Mouse (Mus musculus) adrenal gland, postnatal 14 days (tissue): ENCODE data around the gene Litaf. TPM values are rescaled to one million over a fixed set of nuclear protein-coding genes. Genes with fewer than 3 reads are reported as not detected.
A peak's percentile ranks its signal among the peaks of the same experiment; 100 is the strongest.

ENCODE experiments used
- DNase-seq: peaks from one replicate; pipeline ENCODE4 v3.0.0; 2021; ENCODE audit warnings: mixed read lengths
- total RNA-seq: library from RNA; stranded (reverse); gene quantifications from 2 replicates; pipeline ENCODE4 v1.2.3, GENCODE M21; 2021

The Litaf gene
- total RNA-seq, 1 experiment from 2014 or later: 47.5 TPM

DNA sequence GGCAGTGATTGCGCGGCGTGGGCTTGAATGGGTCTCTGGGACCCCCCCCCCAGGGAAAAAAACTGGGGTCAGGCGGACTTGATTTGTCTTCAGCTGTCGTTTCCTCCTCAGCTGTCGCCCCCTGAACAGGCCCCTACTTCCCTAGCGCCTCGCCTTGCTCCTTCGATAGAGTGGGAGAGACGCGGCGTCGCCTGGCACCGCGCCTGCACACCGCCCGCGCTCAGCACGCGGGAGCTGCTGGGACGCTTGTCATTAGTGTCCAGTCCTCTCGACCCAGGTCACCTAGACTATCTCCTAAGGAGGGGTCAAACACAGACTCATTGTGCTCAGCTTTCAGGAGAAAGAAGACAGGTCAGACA, 855 bp upstream of the Litaf start:
- DNase-seq: peak; percentile 68

- DNase-seq: no peak
Measured at GRCm38 (mm10) chr16:11065431-11065830, 526 bp downstream of the Litaf start.

DNA sequence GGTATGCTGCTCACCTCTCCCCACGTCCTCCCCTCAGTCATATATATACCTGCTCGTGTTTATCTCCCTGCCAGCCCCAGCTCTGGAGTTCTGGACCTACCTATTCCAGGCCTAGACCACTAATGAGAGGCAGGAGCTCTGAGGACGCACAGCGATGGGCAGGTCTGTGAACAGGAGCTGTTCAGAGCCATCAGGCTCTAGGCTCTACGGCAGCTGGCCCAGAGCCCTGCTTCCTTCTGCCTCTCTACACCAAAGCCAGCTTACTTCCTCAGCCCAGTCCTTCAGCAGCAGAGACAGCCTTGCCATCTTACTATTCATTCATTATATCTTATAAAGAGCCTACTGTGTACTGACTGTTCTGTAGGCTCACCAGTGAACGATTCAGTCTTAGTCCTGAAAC, 1.2 kb downstream of the Litaf start:
- no peak for DNase-seq

DNA sequence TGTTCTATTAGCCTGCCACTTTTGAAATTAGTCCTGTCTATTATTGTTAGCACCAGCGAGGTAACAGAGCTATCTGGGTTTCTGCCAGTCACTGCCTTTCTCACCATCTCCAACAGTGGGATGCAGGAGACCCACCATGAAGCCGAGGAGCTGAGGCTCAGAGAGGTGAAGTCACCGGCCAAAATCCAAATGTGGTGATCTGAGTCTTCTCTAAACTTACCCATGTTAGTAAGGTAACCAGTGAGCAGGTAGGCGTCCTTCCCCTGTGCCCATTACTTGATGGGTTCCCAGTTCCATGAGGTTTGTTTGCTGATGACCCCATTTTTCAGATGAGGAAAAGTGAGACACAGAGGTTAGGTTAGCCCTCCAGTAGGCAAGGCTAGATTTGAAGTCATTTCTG, 1.6 kb downstream of the Litaf start:
- DNase-seq: no peak

DNA sequence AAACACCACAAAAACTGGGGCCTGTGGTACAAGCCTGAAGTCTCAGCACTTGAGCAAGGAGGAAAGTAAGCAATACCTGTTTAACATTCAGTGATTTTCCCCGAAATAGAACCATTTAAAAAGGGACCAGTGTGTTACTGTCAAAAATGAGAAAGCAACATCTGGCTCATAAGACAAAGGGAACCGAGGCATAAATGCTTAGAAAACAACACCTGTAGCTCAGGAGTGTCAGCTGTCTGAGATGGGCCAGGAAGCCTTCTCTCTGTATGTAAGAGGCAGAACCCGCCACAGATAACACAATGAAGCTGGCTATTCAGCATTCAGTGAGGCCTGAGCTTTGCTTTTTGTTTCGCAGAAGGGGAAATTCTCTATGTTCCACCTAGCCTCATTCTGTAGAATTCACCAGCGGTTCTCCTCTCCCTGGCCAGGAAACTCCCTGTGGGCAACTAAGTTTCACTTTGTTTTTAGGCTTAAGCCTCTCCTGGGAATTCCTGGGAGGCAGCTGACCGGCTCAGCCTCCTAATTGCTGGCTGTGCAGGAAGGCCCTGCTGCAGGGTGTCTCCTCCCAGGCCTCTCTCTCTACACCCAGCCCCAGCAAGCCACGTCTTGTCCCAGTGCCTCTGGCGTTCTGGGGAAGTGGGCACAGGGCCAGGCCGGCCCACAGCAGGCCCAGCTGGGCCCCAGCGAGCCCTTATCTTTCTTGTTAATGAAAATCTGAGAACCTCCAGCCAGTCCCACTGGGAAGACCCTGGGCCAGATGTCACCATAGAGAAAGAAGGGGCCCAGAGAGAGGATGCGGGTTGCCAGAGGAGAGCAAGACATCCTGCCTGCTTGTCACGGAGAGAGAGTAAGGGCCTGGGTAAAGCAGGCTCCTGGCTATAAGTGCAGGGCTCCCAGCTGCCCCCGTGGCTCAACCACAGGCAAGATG, 2.9 kb downstream of the Litaf start:
- DNase-seq: peak; percentile 89

- no peak for DNase-seq
Measured at GRCm38 (mm10) chr16:11060645-11061044, 5.3 kb downstream of the Litaf start, which contains the start of gene Snn. Snn (plus strand) TSS chr16:11060945.

DNA sequence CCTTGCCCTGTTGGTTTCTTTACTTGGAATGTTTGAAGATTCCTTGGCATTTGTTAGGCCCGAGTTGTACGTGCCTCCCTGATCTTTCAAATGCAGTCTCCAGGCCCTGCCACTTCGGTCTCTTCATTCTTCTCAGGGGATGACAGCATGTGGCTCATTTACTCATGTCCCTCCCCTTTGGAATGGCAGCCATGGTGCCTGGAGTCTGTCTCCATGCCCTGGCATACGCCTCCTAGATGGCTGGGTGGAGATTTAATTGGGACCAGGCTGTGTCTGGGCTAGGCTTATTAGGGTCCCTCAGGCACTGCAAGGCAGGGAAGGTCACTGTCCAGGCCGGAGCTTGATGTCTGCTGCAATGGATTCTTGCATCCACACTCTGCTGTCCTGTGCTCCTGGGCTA, 10.0 kb downstream of the Litaf start:
- no peak for DNase-seq

DNA sequence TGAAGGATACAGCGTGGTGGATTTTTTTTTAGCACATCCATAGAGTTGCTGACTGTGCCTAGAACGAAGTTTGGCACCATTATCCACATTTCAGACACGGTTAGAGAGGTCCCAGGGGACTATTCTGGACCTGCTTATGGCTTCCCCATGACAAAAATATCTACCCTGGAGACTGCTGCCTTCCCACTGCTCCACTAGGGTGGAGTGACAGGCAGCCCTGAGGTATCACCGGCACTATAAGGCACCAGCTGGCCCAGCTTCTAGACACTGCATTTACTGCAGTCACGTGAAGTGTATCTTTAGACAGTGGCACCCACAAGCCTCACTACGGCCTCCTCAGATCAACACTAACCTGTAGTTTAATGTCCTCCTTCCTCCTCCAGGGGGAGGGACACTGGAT, 11.1 kb downstream of the Litaf start:
- no peak for DNase-seq

DNA sequence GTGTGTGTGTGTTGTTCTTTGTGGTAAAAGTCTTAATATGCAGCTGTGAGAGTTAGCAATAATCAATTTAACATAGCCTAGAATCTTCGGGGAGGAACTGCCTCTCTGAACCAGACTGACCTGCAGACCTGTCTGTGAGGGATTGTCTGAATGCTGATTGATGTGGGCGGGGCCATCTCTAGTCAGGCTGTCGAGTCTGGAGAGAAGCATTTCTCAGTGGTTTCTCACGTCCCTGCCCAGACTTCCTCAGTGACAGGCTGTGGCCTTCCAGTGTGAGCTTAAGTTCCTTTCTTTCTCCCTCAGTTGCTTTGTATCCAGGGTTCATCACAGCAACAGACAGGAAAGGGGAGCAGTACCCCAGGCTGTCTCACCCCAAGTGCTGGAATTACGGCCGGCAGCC, 11.5 kb downstream of the Litaf start:
- DNase-seq: no peak

GRCm38 (mm10) chr16:11051134-11051533, 14.8 kb downstream of the Litaf start:
- DNase-seq: no peak

GRCm38 (mm10) chr16:11050226-11050625, 15.7 kb downstream of the Litaf start:
- DNase-seq: no peak

DNA sequence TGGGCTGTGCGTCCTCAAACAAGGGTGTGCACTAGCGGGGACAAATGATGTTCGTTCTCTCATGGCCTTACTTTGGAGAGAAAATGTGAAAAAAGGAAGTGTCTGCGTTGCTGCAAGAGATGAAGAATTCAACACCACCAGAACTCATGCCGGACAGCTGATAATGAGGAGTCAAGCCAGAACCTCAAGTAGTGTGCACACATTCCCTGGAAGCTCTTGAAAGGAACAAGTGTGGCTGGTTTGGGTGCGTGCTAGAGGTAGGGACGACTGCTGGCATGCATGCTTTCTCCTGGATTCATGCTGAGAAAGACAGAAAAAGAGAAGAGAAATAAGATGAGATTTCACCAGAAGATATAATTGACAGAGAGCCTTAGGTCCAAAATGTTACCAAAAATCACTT, 18.8 kb downstream of the Litaf start:
- DNase-seq: no peak

DNA sequence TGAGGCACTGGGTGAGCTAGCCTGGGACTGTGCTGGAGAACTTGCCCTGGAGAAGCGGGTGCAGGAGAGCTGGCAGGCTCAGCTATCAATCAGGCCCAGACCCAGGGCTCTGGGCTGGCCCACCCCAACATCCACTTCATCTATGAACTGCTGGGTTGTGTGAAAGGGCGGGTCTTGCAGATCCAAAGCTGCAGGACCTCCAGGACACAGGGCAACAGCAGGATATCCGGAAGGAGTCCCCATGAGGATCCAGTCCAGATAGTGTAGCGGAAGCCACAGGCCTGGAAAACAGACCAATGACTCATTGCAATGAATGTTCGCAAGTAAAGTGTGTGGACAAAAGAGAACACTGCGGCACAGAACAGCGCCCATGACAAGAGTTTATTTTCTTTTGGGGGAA, 19.5 kb downstream of the Litaf start:
- peak; percentile 32 for DNase-seq

DNA sequence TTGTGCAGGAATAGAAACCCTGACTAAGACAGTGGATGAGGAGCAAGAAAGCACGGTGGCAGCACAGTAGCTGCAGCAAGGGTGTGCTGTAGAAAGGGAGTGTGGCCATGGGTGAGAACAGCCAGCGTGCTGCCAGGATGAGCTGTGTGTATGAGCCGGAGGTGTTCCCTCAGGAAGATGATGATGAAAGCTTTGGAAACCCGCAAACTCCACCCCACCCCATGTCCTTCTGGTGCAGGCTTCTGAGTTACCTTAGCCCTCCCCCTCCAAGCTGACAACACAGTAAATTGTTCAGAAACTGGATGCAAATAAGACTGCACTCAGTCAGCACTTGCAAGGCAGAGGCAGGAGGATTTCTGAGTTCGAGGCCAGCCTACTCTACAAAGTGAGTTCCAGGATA, 22.7 kb downstream of the Litaf start:
- DNase-seq: no peak

DNA sequence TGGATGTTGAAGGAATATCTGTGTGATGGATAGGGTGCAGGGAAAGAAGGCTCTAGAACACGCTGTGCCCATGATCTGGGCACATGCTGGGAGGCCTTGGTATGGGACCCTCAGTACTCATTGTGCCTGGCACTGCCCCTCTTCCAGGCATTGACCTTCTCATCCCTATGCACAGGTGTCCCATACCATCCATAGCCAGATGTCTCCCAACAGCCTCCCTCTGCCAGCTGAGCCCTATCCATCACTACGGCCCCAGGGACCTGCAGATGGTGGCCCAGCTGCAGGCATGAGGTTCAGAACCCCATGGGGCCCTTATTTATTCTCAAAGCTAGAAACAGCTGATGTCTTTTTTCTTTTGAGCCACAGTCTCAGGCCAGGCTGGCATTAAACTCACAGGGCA, 25.4 kb downstream of the Litaf start:
- no peak for DNase-seq

- peak; percentile 87 for DNase-seq
Measured at GRCm38 (mm10) chr16:11035790-11036431, 30.0 kb downstream of the Litaf start.

- DNase-seq: no peak
Measured at GRCm38 (mm10) chr16:11035273-11035672, 30.7 kb downstream of the Litaf start.

- DNase-seq: peak; percentile 93
Measured at GRCm38 (mm10) chr16:11034193-11034803, 31.7 kb downstream of the Litaf start.

DNA sequence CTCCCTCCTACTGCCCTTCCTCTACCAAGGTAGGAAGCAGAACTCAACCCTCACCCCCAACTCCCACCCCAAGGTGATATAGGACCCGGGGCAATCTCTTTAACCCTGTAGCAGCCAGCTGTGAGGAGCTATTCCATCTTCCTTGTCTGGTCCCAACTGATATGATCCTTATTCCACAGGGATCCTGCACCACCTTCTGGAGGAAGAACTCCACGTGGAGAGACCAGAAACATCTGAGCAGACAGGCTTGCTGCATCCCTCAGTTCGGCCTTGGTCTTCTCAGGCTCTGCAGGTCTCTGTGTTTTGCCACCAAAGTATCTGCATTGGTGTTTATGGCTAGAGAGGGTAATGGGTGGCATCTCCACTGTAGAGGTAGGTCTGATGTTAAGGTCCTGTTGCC, 34.6 kb downstream of the Litaf start:
- DNase-seq: no peak

DNA sequence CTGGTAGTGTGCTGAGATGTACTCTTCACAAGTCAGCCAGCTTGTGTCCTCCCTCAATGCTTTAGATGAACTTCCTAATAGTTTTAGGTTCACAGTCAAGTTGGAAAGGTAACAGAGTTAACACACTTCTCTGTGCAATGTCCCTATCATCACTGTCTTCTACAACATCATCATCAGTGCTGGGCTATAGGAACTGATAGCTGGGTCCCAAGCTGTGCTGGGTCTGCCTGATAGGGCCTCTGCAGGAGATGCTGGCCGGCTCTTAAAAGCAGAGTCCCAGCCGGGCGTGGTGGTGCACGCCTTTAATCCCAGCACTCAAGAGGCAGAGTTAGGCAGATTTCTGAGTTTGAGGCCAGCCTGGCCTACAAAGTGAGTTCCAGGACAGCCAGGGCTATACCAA, 35.1 kb downstream of the Litaf start:
- no peak for DNase-seq

DNA sequence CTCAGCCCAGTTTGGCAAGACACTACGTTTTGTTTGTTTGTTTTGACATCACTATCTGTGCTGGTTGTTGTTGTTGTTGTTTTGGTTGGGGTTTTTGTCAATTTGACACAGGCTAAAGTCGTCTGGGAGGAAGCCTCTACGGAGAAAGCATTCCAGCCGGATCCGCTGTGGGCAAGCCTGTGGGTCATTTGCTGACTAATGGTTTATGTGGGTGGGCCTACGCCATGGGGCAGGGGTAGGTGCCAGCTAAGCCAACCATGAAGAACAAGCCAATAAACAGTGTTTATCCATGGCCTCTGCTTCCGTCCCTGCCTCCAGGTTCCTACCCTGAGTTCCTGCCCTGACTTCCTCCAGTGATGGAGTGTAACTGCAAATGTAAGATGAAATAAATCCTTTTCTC, 37.8 kb downstream of the Litaf start:
- no peak for DNase-seq

- no peak for DNase-seq
Measured at GRCm38 (mm10) chr16:11024841-11025240, 41.1 kb downstream of the Litaf start.

GRCm38 (mm10) chr16:11023618-11024017, 42.3 kb downstream of the Litaf start:
- DNase-seq: no peak
